Mouse (Mus musculus) lung, postnatal 0 days (tissue): ENCODE measurements at regions not wholly inside any gene's neighbourhood (a gene's known extent, or its start where the extent isn't known, plus 50 kb on each side); places are given as distances from the start of the nearest gene placed in this dataset.

ENCODE experiments used
- CTCF ChIP-seq: IDR thresholded peaks from 2 replicates; pipeline ENCODE4 v1.5.1; 2016; ENCODE audit warnings: antibody characterized with exemption, mild to moderate bottlenecking
- EP300 ChIP-seq: IDR thresholded peaks from 2 replicates; pipeline ENCODE4 v1.6.1; 2016; ENCODE audit warnings: antibody characterized with exemption, mild to moderate bottlenecking, control low read depth

DNA sequence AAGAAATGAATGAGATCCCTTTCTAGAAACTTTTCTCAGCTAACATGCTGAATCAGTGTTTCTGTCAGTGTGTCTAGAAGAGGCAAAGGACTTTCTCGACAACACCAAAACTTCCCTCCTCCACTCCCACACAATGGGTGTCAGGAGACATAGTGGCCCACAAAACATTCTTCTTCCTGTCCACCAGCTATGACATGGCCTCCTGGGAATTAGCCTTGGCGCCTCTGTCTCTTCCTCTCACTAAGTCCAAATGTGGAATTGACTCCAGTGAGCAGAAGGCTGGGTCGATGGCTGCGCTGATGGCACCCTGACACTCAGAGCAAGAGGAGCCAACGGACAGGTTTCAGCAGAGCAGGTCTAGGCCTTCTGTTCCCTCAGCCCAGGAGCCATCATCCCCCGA, 205.2 kb upstream of the Egln3 start:
- TF ChIP-seq CTCF: no peak
- no peak for TF ChIP-seq EP300
